Mouse (Mus musculus) MEL (cell line): ENCODE measurements around the gene Fcamr. TPM values are rescaled to one million over a fixed set of nuclear protein-coding genes. Genes with fewer than 3 reads are reported as not detected.

Source experiments
- DNase-seq: peaks from one replicate; pipeline ENCODE4 v3.0.0; 2011; ENCODE audit warnings: low read depth, low spot score
- H3K27ac ChIP-seq: 2 replicates; pipeline ENCODE4 v1.5.1; 2012; ENCODE audit warnings: low read depth, mild to moderate bottlenecking, control low read depth, low read length, moderate library complexity; ENCODE audit not compliant: control insufficient read depth
- H3K27me3 ChIP-seq, 2 experiments: fragments of 150-350 bp in 1 of 2; sonication (generic) in 1 of 2; 2 replicates each; pipeline ENCODE4 v1.6.1; 2012; ENCODE audit warnings: low read length in 2 of 2, mild to moderate bottlenecking in 2 of 2, improper control_type of control experiment in 1 of 2, moderate library complexity in 1 of 2; ENCODE audit not compliant: insufficient read depth in 2 of 2, control insufficient read depth in 1 of 2
- H3K36me3 ChIP-seq, 2 experiments: 2 replicates each; pipeline ENCODE4 v1.6.1; 2012 to 2014; ENCODE audit warnings: low read length in 2 of 2, improper control_type of control experiment in 1 of 2, inconsistent platforms in 1 of 2, mild to moderate bottlenecking in 1 of 2; ENCODE audit not compliant: insufficient read depth in 2 of 2, control insufficient read depth in 1 of 2
- H3K4me1 ChIP-seq, 2 experiments: fragments of 150-350 bp in 1 of 2; sonication (generic) in 1 of 2; 2 replicates each; pipeline ENCODE4 v1.6.1; 2012; ENCODE audit warnings: low read length in 2 of 2, improper control_type of control experiment in 1 of 2, mild to moderate bottlenecking in 1 of 2; ENCODE audit not compliant: insufficient read depth in 2 of 2, control insufficient read depth in 1 of 2
- H3K4me3 ChIP-seq, 2 experiments: fragments of 150-350 bp in 1 of 2; sonication (generic) in 1 of 2; 2 replicates each; pipeline ENCODE4 v1.5.1; 2012; ENCODE audit warnings: low read depth in 2 of 2, low read length in 2 of 2, mild to moderate bottlenecking in 2 of 2, moderate library complexity in 2 of 2, control low read depth in 1 of 2, improper control_type of control experiment in 1 of 2; ENCODE audit not compliant: control insufficient read depth in 1 of 2, insufficient read depth in 1 of 2
- H3K79me2 ChIP-seq: 2 replicates; pipeline ENCODE4 v1.6.1; 2012; ENCODE audit warnings: mild to moderate bottlenecking, low read length, moderate library complexity; ENCODE audit not compliant: control insufficient read depth, poor library complexity, insufficient read depth
- H3K9ac ChIP-seq: 2 replicates; pipeline ENCODE4 v1.6.1; 2012; ENCODE audit warnings: low read depth, mild to moderate bottlenecking, control low read depth, low read length, moderate library complexity; ENCODE audit not compliant: control insufficient read depth, poor library complexity, severe bottlenecking
- H3K9me3 ChIP-seq: fragments of 150-350 bp; sonication (generic); replicated peaks from 2 replicates; pipeline ENCODE4 v1.6.1; 2012; ENCODE audit warnings: mild to moderate bottlenecking, low read length, improper control_type of control experiment, moderate library complexity; ENCODE audit not compliant: insufficient read depth
- CHD1 ChIP-seq: IDR thresholded peaks from 2 replicates; pipeline ENCODE4 v1.6.1; 2012; ENCODE audit warnings: low read depth, mild to moderate bottlenecking, inconsistent platforms, low read length, improper control_type of control experiment
- CHD2 ChIP-seq: IDR thresholded peaks from 2 replicates; pipeline ENCODE4 v1.6.1; 2011; ENCODE audit warnings: low read length, improper control_type of control experiment
- CTCF ChIP-seq, 3 experiments: IDR thresholded peaks in 2 of 3; conservative IDR thresholded peaks in 1 of 3; 2 replicates each; pipeline ENCODE4 v1.5.1; 2011 to 2012; ENCODE audit warnings: low read length in 3 of 3, low read depth in 2 of 3, mild to moderate bottlenecking in 2 of 3, improper control_type of control experiment in 1 of 3, inconsistent platforms in 1 of 3, mixed read lengths in 1 of 3, moderate library complexity in 1 of 3; ENCODE audit not compliant: control insufficient read depth in 1 of 3, insufficient read depth in 1 of 3, poor library complexity in 1 of 3, severe bottlenecking in 1 of 3
- ELF1 ChIP-seq: IDR thresholded peaks from 2 replicates; pipeline ENCODE4 v1.6.1; 2014; ENCODE audit warnings: low read depth, mild to moderate bottlenecking, inconsistent platforms, low read length, improper control_type of control experiment, moderate library complexity
- EP300 ChIP-seq, 2 experiments: IDR thresholded peaks; 2 replicates each; pipeline ENCODE4 v1.6.1; 2011; ENCODE audit warnings: improper control_type of control experiment in 2 of 2, low read length in 2 of 2, low read depth in 1 of 2, mild to moderate bottlenecking in 1 of 2
- ETS1 ChIP-seq: IDR thresholded peaks from 2 replicates; pipeline ENCODE4 v1.6.1; 2012; ENCODE audit warnings: low read depth, mild to moderate bottlenecking, inconsistent platforms, low read length, improper control_type of control experiment, moderate library complexity
- GATA1 ChIP-seq: IDR thresholded peaks from 2 replicates; pipeline ENCODE4 v1.6.1; 2011; ENCODE audit warnings: low read depth, low read length, improper control_type of control experiment
- HCFC1 ChIP-seq: IDR thresholded peaks from 2 replicates; pipeline ENCODE4 v1.6.1; 2012; ENCODE audit warnings: low read depth, mild to moderate bottlenecking, inconsistent platforms, low read length, improper control_type of control experiment, moderate library complexity
- KAT2A ChIP-seq: conservative IDR thresholded peaks from 2 replicates; pipeline ENCODE4 v1.6.1; 2012; ENCODE audit warnings: low read depth, low read length, improper control_type of control experiment, inconsistent platforms
- MAX ChIP-seq: IDR thresholded peaks from 2 replicates; pipeline ENCODE4 v1.6.1; 2011; ENCODE audit warnings: low read length, improper control_type of control experiment
- MEF2A ChIP-seq: IDR thresholded peaks from 2 replicates; pipeline ENCODE4 v1.6.1; 2014; ENCODE audit warnings: low read depth, mild to moderate bottlenecking, inconsistent platforms, low read length, improper control_type of control experiment; ENCODE audit not compliant: poor library complexity, insufficient replicate concordance, severe bottlenecking; ENCODE audit errors: extremely low read depth
- MYB ChIP-seq: IDR thresholded peaks from 2 replicates; pipeline ENCODE4 v1.6.1; 2011; ENCODE audit warnings: mild to moderate bottlenecking, low read depth, low read length, improper control_type of control experiment
- NELFE ChIP-seq: IDR thresholded peaks from 2 replicates; pipeline ENCODE4 v1.6.1; 2011; ENCODE audit warnings: low read depth, low read length, improper control_type of control experiment
- NRF1 ChIP-seq: IDR thresholded peaks from 2 replicates; pipeline ENCODE4 v1.6.1; 2014; ENCODE audit warnings: low read depth, mild to moderate bottlenecking, inconsistent platforms, low read length, improper control_type of control experiment, moderate library complexity; ENCODE audit not compliant: poor library complexity, insufficient read depth, severe bottlenecking
- POLR2AphosphoS5 ChIP-seq: IDR thresholded peaks from 2 replicates; pipeline ENCODE4 v1.6.1; 2012; ENCODE audit warnings: low read depth, borderline replicate concordance, mild to moderate bottlenecking, inconsistent platforms, low read length, moderate library complexity, mixed read lengths
- RAD21 ChIP-seq: IDR thresholded peaks from 2 replicates; pipeline ENCODE4 v1.6.1; 2011; ENCODE audit warnings: mild to moderate bottlenecking, low read depth, low read length, improper control_type of control experiment
- RCOR1 ChIP-seq: IDR thresholded peaks from 2 replicates; pipeline ENCODE4 v1.6.1; 2012; ENCODE audit warnings: low read depth, mild to moderate bottlenecking, inconsistent platforms, low read length, improper control_type of control experiment
- SIN3A ChIP-seq: IDR thresholded peaks from 2 replicates; pipeline ENCODE4 v1.6.1; 2012; ENCODE audit warnings: low read length, improper control_type of control experiment, inconsistent platforms
- TBP ChIP-seq: IDR thresholded peaks from 2 replicates; pipeline ENCODE4 v1.8.0; 2011; ENCODE audit warnings: low read depth, low read length, improper control_type of control experiment
- TCF12 ChIP-seq: IDR thresholded peaks from 2 replicates; pipeline ENCODE4 v1.6.1; 2014; ENCODE audit warnings: low read depth, mild to moderate bottlenecking, inconsistent platforms, low read length, improper control_type of control experiment, moderate library complexity
- ZC3H11A ChIP-seq: IDR thresholded peaks from 2 replicates; pipeline ENCODE4 v1.6.1; 2012; ENCODE audit warnings: low read depth, mild to moderate bottlenecking, inconsistent platforms, low read length, improper control_type of control experiment
- ZMIZ1 ChIP-seq: IDR thresholded peaks from 2 replicates; pipeline ENCODE4 v1.6.1; 2012; ENCODE audit warnings: low read depth, mild to moderate bottlenecking, inconsistent platforms, low read length, improper control_type of control experiment, moderate library complexity
- ZNF384 ChIP-seq: IDR thresholded peaks from 2 replicates; pipeline ENCODE4 v1.6.1; 2012; ENCODE audit warnings: low read depth, mild to moderate bottlenecking, inconsistent platforms, low read length, improper control_type of control experiment
- polyA plus RNA-seq, 2 experiments: library from polyadenylated mRNA; stranded (reverse) in 1 of 2; unstranded in 1 of 2; fragments of >175 nt in 1 of 2; fragments of >200 nt in 1 of 2; gene quantifications; 2 replicates each; pipeline versions ENCODE4 v1.2.1 to v1.2.4; 2012; ENCODE audit warnings: low replicate concordance in 2 of 2, low read depth in 1 of 2; ENCODE audit not compliant: insufficient read length in 2 of 2, insufficient read depth in 1 of 2, missing spikeins in 1 of 2
- total RNA-seq: library from RNA; depleted of rRNA; stranded (reverse); fragments of 300-350 nt; gene quantifications from 2 replicates; pipeline ENCODE4 v1.2.3, GENCODE M21; 2012

The Fcamr gene
- total and polyA plus RNA-seq, 3 experiments, result not detected

GRCm38 (mm10) chr1:130761597-130761996 is 39.1 kb upstream of the Fcamr start (continued):
- no peak for TF ChIP-seq NRF1

- Histone ChIP-seq H3K4me3 (no peak overlapping the region), H3K9ac (no peak overlapping the region), H3K4me1 (no peaks in the 10 kb centered on the region), H3K9me3 (no peaks in the 10 kb centered on the region), H3K36me3 (no peaks in the 10 kb centered on the region; a peak in 1 of 4 replicates), H3K27ac (no peak overlapping the region), H3K27me3 (peaks cover 0 to 2% of the 10 kb centered on the region in 2 experiments; a peak in 2 of 4 replicates)
- no peak for DNase-seq
- TF ChIP-seq MAX (no peak), KAT2A (no peak), NELFE (no peak), CHD2 (no peak), MYB (no peak), TBP (no peak), ETS1 (no peak), CHD1 (no peak), ZC3H11A (no peak), MEF2A (no peak), HCFC1 (no peak), ZNF384 (no peak), ZMIZ1 (no peak), ELF1 (no peak), POLR2AphosphoS5 (no peak), TCF12 (no peak)
- TF ChIP-seq, all 39 proteins: peak for 0
- H3K79me2 ChIP-seq, result no peaks in the 10 kb centered on the region
Measured at GRCm38 (mm10) chr1:130762045-130762760, 38.5 kb upstream of the Fcamr start.

- H3K27ac ChIP-seq, result no peak overlapping the region
- H3K9me3 ChIP-seq, result no peaks in the 10 kb centered on the region
- no peak for TF ChIP-seq EP300 (IDR thresholded peaks at IDR 0.05; ENCODE audit: low read depth in 1 of 2, low read length in 2 of 2)
- no peak for TF ChIP-seq ZMIZ1
- TF ChIP-seq SIN3A, result no peak
- no peak for TF ChIP-seq RAD21
- no peak for TF ChIP-seq TBP
- no peak for TF ChIP-seq NELFE
- no peak for TF ChIP-seq ELF1
- no peak for TF ChIP-seq ZNF384
- no peak for TF ChIP-seq CTCF (IDR thresholded peaks at IDR 0.05 in 2 of 3, conservative IDR thresholded peaks at IDR 0.05 in 1 of 3; ENCODE audit: control insufficient read depth in 1 of 3, insufficient read depth in 1 of 3, low read depth in 2 of 3, low read length in 3 of 3, poor library complexity in 1 of 3, severe bottlenecking in 1 of 3)
- no peak for TF ChIP-seq ETS1
- no peak for TF ChIP-seq GATA1
- no peak for TF ChIP-seq RCOR1
- no peak for TF ChIP-seq TCF12
- no peak for TF ChIP-seq CHD1
- no peak for TF ChIP-seq NRF1
- no peak for TF ChIP-seq ZC3H11A
- H3K27me3 ChIP-seq, result peaks cover 3 to 6% of the 10 kb centered on the region in 2 experiments
- H3K9ac ChIP-seq, result no peak overlapping the region
- H3K4me1 ChIP-seq, result no peaks in the 10 kb centered on the region
- no peaks in the 10 kb centered on the region; a peak in 1 of 4 replicates for H3K36me3 ChIP-seq
- H3K79me2 ChIP-seq, result no peaks in the 10 kb centered on the region
- no peak for DNase-seq
- no peak overlapping the region for H3K4me3 ChIP-seq
Measured at GRCm38 (mm10) chr1:130764027-130764461, 36.7 kb upstream of the Fcamr start.
